Mouse (Mus musculus) liver, embryonic 14.5 days (tissue): ENCODE measurements around the gene Vcl.

Experiments
- CTCF ChIP-seq: IDR thresholded peaks from 2 replicates; pipeline ENCODE4 v1.5.1; 2016; ENCODE audit warnings: antibody characterized with exemption, low read depth, control low read depth
- EP300 ChIP-seq: IDR thresholded peaks from 2 replicates; pipeline ENCODE4 v1.6.1; 2016; ENCODE audit warnings: antibody characterized with exemption, low read depth

GRCm38 (mm10) chr14:20958971-20959370 is 29.8 kb downstream of the Vcl start:
- TF ChIP-seq EP300 = no peak
- TF ChIP-seq CTCF = no peak
